ENCODE assay signal across 19 mouse cellular contexts in genomic region chr5:37465461-37465860, GRCm38 (mm10).
DNase-seq lines count a peak whose midpoint lies in the region; ATAC-seq and TF ChIP-seq lines count a peak whose summit lies in the region.
"Had no signal": no experiment of that assay in that cellular context is flagged by ENCODE, and none has a peak within 500 bp of the region (broad histone marks: within the 10 kb centered on the region; RNA-seq: fewer than 3 reads in every experiment).

No protein-coding gene starts in this region.

- no peak for ATAC-seq in hindbrain, postnatal 0 days
- no peak for ATAC-seq in hindbrain, embryonic 12.5 days (ENCODE audit: low FRiP score)
- no peak for ATAC-seq in megakaryocyte-erythroid progenitor cell, adult 5-6 weeks (replicated peaks; ENCODE audit: low FRiP score, low TSS enrichment, poor library complexity, severe bottlenecking)
- ATAC-seq: inflammation-experienced regulatory T-cells, adult 6 months had no signal

- 77% methylated on average over 10 of the region's 10 CpGs for WGBS in hindbrain, postnatal 0 days
- WGBS in hindbrain, embryonic 12.5 days: 93% methylated on average over 10 of the region's 10 CpGs

- no peaks in the 10 kb centered on the region for H3K36me3 ChIP-seq in hindbrain, postnatal 0 days (ENCODE audit: insufficient read depth, low read length)
- no peaks in the 10 kb centered on the region for H3K36me3 ChIP-seq in hindbrain, embryonic 12.5 days
- H3K36me3 ChIP-seq: embryonic facial prominence, embryonic 12.5 days; heart, embryonic 15.5 days; hindbrain, embryonic 10.5 days; limb, embryonic 13.5 days had no signal

- H3K9ac ChIP-seq in hindbrain, postnatal 0 days (replicated peaks; ENCODE audit: low read length): no peak overlapping the region
- H3K9ac ChIP-seq in hindbrain, embryonic 12.5 days: no peak overlapping the region
- H3K9ac ChIP-seq: embryonic facial prominence, embryonic 12.5 days; heart, embryonic 15.5 days; limb, embryonic 13.5 days; liver, embryonic 14.5 days had no signal

- no peak for TF ChIP-seq CTCF in hindbrain, postnatal 0 days (IDR thresholded peaks at IDR 0.05; ENCODE audit: low read depth)

- no peaks in the 10 kb centered on the region for H3K4me1 ChIP-seq in hindbrain, postnatal 0 days (ENCODE audit: insufficient read depth, low read length)
- H3K4me1 ChIP-seq in hindbrain, embryonic 12.5 days: no peaks in the 10 kb centered on the region
- H3K4me1 ChIP-seq: embryonic facial prominence, embryonic 12.5 days; heart, embryonic 15.5 days; hindbrain, embryonic 10.5 days; limb, embryonic 13.5 days had no signal

- H3K27me3 ChIP-seq in hindbrain, postnatal 0 days (ENCODE audit: insufficient read depth, low read length): no peaks in the 10 kb centered on the region
- H3K27me3 ChIP-seq in hindbrain, embryonic 12.5 days: no peaks in the 10 kb centered on the region
- H3K27me3 ChIP-seq: embryonic facial prominence, embryonic 12.5 days; heart, embryonic 15.5 days; limb, embryonic 13.5 days had no signal

- no peak overlapping the region for H3K4me3 ChIP-seq in hindbrain, postnatal 0 days (ENCODE audit: low read length)
- no peak overlapping the region for H3K4me3 ChIP-seq in hindbrain, embryonic 12.5 days
- H3K4me3 ChIP-seq: embryonic facial prominence, embryonic 12.5 days; heart, embryonic 15.5 days; hindbrain, embryonic 10.5 days; limb, embryonic 13.5 days had no signal

- DNase-seq in hindbrain, postnatal 0 days (ENCODE audit: low spot score): peak; percentile 7
- DNase-seq in brain, adult 2 months (ENCODE audit: low read depth, low spot score): peak; percentile 58
- peak; percentile 7 to 15 for DNase-seq in frontal cortex, postnatal 14 days (ENCODE audit: low spot score in 2 of 2)
- DNase-seq in left cerebral cortex, postnatal 14 days (ENCODE audit: low spot score in 2 of 2): peak; percentile 28 to 37
- DNase-seq in thymus, postnatal 0 days (ENCODE audit: low spot score): no peak
- DNase-seq: adrenal gland, adult 8-10 months; B cell, adult 2 months; cerebellum, adult 18-20 months; heart, adult 11 months; kidney, adult 9 months; midbrain, embryonic 14.5 days had no signal

- intact Hi-C loops in left cerebral cortex, postnatal 14 days (cut with DNase I): no loop called here

- no peaks in the 10 kb centered on the region for H3K9me3 ChIP-seq in hindbrain, postnatal 0 days (ENCODE audit: low read length)
- H3K9me3 ChIP-seq in hindbrain, embryonic 12.5 days (replicated peaks): no peaks in the 10 kb centered on the region
- H3K9me3 ChIP-seq: embryonic facial prominence, embryonic 12.5 days; heart, embryonic 15.5 days; hindbrain, embryonic 10.5 days; limb, embryonic 13.5 days had no signal

- no peak overlapping the region for H3K27ac ChIP-seq in hindbrain, postnatal 0 days
- no peak overlapping the region for H3K27ac ChIP-seq in hindbrain, embryonic 12.5 days
- H3K27ac ChIP-seq: embryonic facial prominence, embryonic 12.5 days; heart, embryonic 15.5 days; hindbrain, embryonic 10.5 days; limb, embryonic 13.5 days; liver, embryonic 14.5 days had no signal

- no peak overlapping the region for H3K4me2 ChIP-seq in hindbrain, postnatal 0 days (ENCODE audit: low read depth, low read length)
- no peak overlapping the region for H3K4me2 ChIP-seq in hindbrain, embryonic 12.5 days (replicated peaks)
- H3K4me2 ChIP-seq: embryonic facial prominence, embryonic 12.5 days; heart, embryonic 15.5 days; limb, embryonic 13.5 days had no signal
